Mouse (Mus musculus) hindbrain, embryonic 14.5 days (tissue): ENCODE data around the gene Gm49373. TPM values are rescaled to one million over a fixed set of nuclear protein-coding genes. Genes with fewer than 3 reads are reported as not detected.

Source experiments
- ATAC-seq: fragments of 200-750 bp; cut with Nextera tagmentation; 2 replicates; pipeline ENCODE4 v1.8.0; 2017; ENCODE audit warnings: moderate number of reproducible peaks, mild to moderate bottlenecking, moderate TSS enrichment, moderate library complexity; ENCODE audit not compliant: low FRiP score
- DNase-seq: peaks from one replicate; pipeline ENCODE4 v3.0.0-alpha.2; 2015; ENCODE audit warnings: low spot score
- H3K27ac ChIP-seq: fragments of 300-500 bp; sonication (generic); 2 replicates; pipeline ENCODE4 v1.5.1; 2014; ENCODE audit warnings: mild to moderate bottlenecking, moderate library complexity
- H3K27me3 ChIP-seq: fragments of 300-500 bp; sonication (generic); 2 replicates; pipeline ENCODE4 v1.6.1; 2014; ENCODE audit warnings: mild to moderate bottlenecking, low read length, mixed read lengths; ENCODE audit not compliant: control insufficient read depth, insufficient read depth
- H3K36me3 ChIP-seq: fragments of 300-500 bp; sonication (generic); replicated peaks from 2 replicates; pipeline ENCODE4 v1.6.1; 2014; ENCODE audit not compliant: control insufficient read depth, insufficient read depth
- H3K4me1 ChIP-seq: fragments of 300-500 bp; sonication (generic); replicated peaks from 2 replicates; pipeline ENCODE4 v1.6.1; 2014; ENCODE audit warnings: antibody characterized with exemption, low read length, mixed read lengths; ENCODE audit not compliant: control insufficient read depth, insufficient read depth
- H3K4me2 ChIP-seq: fragments of 300-500 bp; sonication (generic); replicated peaks from 2 replicates; pipeline ENCODE4 v1.6.1; 2014; ENCODE audit warnings: mild to moderate bottlenecking, moderate library complexity
- H3K4me3 ChIP-seq: fragments of 300-500 bp; sonication (generic); replicated peaks from 2 replicates; pipeline ENCODE4 v1.5.1; 2014; ENCODE audit warnings: mild to moderate bottlenecking, low read length
- H3K9ac ChIP-seq: fragments of 300-500 bp; sonication (generic); 2 replicates; pipeline ENCODE4 v1.6.1; 2014
- H3K9me3 ChIP-seq: fragments of 300-500 bp; sonication (generic); 2 replicates; pipeline ENCODE4 v1.6.1; 2016; ENCODE audit warnings: low read length; ENCODE audit not compliant: control insufficient read depth
- WGBS: fragments of 180-500 bp; shearing (Covaris S2); extraction: QIAGEN DNeasy Blood & Tissue Kit; methylation state at CpG from one replicate; pipeline ENCODE4 v1.1.7; 2014; 5-methylcytosine and 5-hydroxymethylcytosine counted together
- polyA plus RNA-seq: library from polyadenylated mRNA; unstranded; fragments of >200 nt; fragmentation: Nextera tagmentation; extraction: Ambion mirVana; gene quantifications from 2 replicates; pipeline ENCODE4 v1.2.1, GENCODE M21; 2014

Gene Gm49373
- 1.2 and 2.4 TPM in 2 replicates for polyA plus RNA-seq

GRCm38 (mm10) chr9:21073044-21073840, at the start of gene Gm49373, which contains the start of gene Fdx1l:
Gene Gm49373, minus strand, starts transcription at chr9:21073096.
Gene Fdx1l, minus strand, starts transcription at chr9:21073614.
- no peaks in the 10 kb centered on the region for H3K27me3 ChIP-seq
- WGBS: 3% methylated on average over 58 of the region's 58 CpGs
- H3K27ac ChIP-seq: peak within 1 kb of the TSS; percentile 70; the same call in 1 of the 2 replicates
- peak; percentile 95 for ATAC-seq
- peak within 1 kb of the TSS; percentile 76 for H3K4me2 ChIP-seq
- DNase-seq: peak; percentile 88
- peaks cover 53% of the 10 kb centered on the region for H3K36me3 ChIP-seq
- no peaks in the 10 kb centered on the region for H3K9me3 ChIP-seq
- peak within 1 kb of the TSS; percentile 78 for H3K9ac ChIP-seq
- H3K4me3 ChIP-seq: peak within 1 kb of the TSS; percentile 73
- H3K4me1 ChIP-seq: peaks cover 12% of the 10 kb centered on the region

- Histone ChIP-seq H3K27me3 (no peaks in the 10 kb centered on the region), H3K9ac (no peak overlapping the region), H3K4me1 (no peaks in the 10 kb centered on the region), H3K4me2 (no peak overlapping the region), H3K9me3 (no peaks in the 10 kb centered on the region), H3K4me3 (no peak overlapping the region), H3K36me3 (peaks cover 59% of the 10 kb centered on the region), H3K27ac (no peak overlapping the region)
- ATAC-seq: no peak
- DNase-seq: no peak
- WGBS: 93% methylated on average over 16 of the region's 16 CpGs
Measured at GRCm38 (mm10) chr9:21121483-21121882, 48.6 kb upstream of the Gm49373 start.

GRCm38 (mm10) chr9:21117073-21117472, 44.2 kb upstream of the Gm49373 start:
- H3K27me3 ChIP-seq: no peaks in the 10 kb centered on the region
- WGBS: 77% methylated on average over 6 of the region's 6 CpGs
- no peak for ATAC-seq
- no peaks in the 10 kb centered on the region for H3K9me3 ChIP-seq
- H3K4me2 ChIP-seq: no peak overlapping the region
- no peak overlapping the region for H3K9ac ChIP-seq
- no peak overlapping the region for H3K4me3 ChIP-seq
- peaks cover 27% of the 10 kb centered on the region for H3K36me3 ChIP-seq
- H3K4me1 ChIP-seq: no peaks in the 10 kb centered on the region
- no peak overlapping the region for H3K27ac ChIP-seq
- no peak for DNase-seq

- Histone ChIP-seq H3K4me1 (no peaks in the 10 kb centered on the region), H3K27me3 (no peaks in the 10 kb centered on the region), H3K36me3 (peaks cover 12% of the 10 kb centered on the region; the same call in 1 of the 2 replicates), H3K9ac (no peak overlapping the region), H3K4me3 (no peak overlapping the region), H3K27ac (no peak overlapping the region), H3K4me2 (no peak overlapping the region), H3K9me3 (no peaks in the 10 kb centered on the region)
- no peak for ATAC-seq
- no peak for DNase-seq
- 92% methylated on average over 8 of the region's 8 CpGs for WGBS
Measured at GRCm38 (mm10) chr9:21115105-21115504, 42.2 kb upstream of the Gm49373 start.

GRCm38 (mm10) chr9:21114190-21114589, 41.3 kb upstream of the Gm49373 start:
- H3K4me1 ChIP-seq: no peaks in the 10 kb centered on the region
- H3K9me3 ChIP-seq: no peaks in the 10 kb centered on the region
- peaks cover 9% of the 10 kb centered on the region; the same call in 1 of the 2 replicates for H3K36me3 ChIP-seq
- H3K9ac ChIP-seq: no peak overlapping the region
- 89% methylated on average over 7 of the region's 7 CpGs for WGBS
- no peak overlapping the region for H3K27ac ChIP-seq
- no peak overlapping the region for H3K4me2 ChIP-seq
- no peaks in the 10 kb centered on the region for H3K27me3 ChIP-seq
- no peak overlapping the region for H3K4me3 ChIP-seq
- DNase-seq (no peak), ATAC-seq (no peak)

GRCm38 (mm10) chr9:21113751-21114150, 40.9 kb upstream of the Gm49373 start:
- DNase-seq: no peak
- Histone ChIP-seq H3K27me3 (no peaks in the 10 kb centered on the region), H3K4me2 (no peak overlapping the region), H3K27ac (no peak overlapping the region), H3K36me3 (peaks cover 13% of the 10 kb centered on the region; the same call in 1 of the 2 replicates), H3K4me1 (no peaks in the 10 kb centered on the region), H3K9me3 (no peaks in the 10 kb centered on the region), H3K9ac (no peak overlapping the region), H3K4me3 (no peak overlapping the region)
- 91% methylated on average over 6 of the region's 6 CpGs for WGBS
- ATAC-seq: no peak

- H3K4me2 ChIP-seq: no peak overlapping the region
- DNase-seq (no peak), ATAC-seq (0 out of 2 replicates have a peak, but pooled peaks have one; percentile 34)
- no peak overlapping the region for H3K27ac ChIP-seq
- H3K9ac ChIP-seq: no peak overlapping the region
- H3K9me3 ChIP-seq: no peaks in the 10 kb centered on the region
- 51% methylated on average over 23 of the region's 23 CpGs for WGBS
- no peaks in the 10 kb centered on the region for H3K27me3 ChIP-seq
- no peaks in the 10 kb centered on the region for H3K4me1 ChIP-seq
- no peak overlapping the region for H3K4me3 ChIP-seq
- H3K36me3 ChIP-seq: peaks cover 20% of the 10 kb centered on the region; the same call in 1 of the 2 replicates
Measured at GRCm38 (mm10) chr9:21107607-21108237, 34.8 kb upstream of the Gm49373 start.

GRCm38 (mm10) chr9:21105760-21106564, 33.1 kb upstream of the Gm49373 start:
- Histone ChIP-seq H3K9ac (no peak overlapping the region), H3K9me3 (no peaks in the 10 kb centered on the region), H3K4me1 (no peaks in the 10 kb centered on the region), H3K27me3 (no peaks in the 10 kb centered on the region), H3K27ac (no peak overlapping the region), H3K36me3 (peaks cover 20% of the 10 kb centered on the region; the same call in 1 of the 2 replicates), H3K4me3 (no peak overlapping the region), H3K4me2 (no peak overlapping the region)
- 82% methylated on average over 5 of the region's 5 CpGs for WGBS
- ATAC-seq (no peak), DNase-seq (no peak)

GRCm38 (mm10) chr9:21104814-21105213, 31.9 kb upstream of the Gm49373 start:
- DNase-seq: no peak
- Histone ChIP-seq H3K9ac (no peak overlapping the region), H3K36me3 (peaks cover 20% of the 10 kb centered on the region; the same call in 1 of the 2 replicates), H3K9me3 (no peaks in the 10 kb centered on the region), H3K4me1 (no peaks in the 10 kb centered on the region), H3K4me3 (no peak overlapping the region), H3K27ac (no peak overlapping the region), H3K27me3 (no peaks in the 10 kb centered on the region), H3K4me2 (no peak overlapping the region)
- 87% methylated on average over 6 of the region's 6 CpGs for WGBS
- ATAC-seq: no peak
